Mouse (Mus musculus) ES-E14 (cell line): ENCODE measurements around the gene Efna5.

ENCODE experiments used
- CHD2 ChIP-seq: IDR thresholded peaks from 2 replicates; pipeline ENCODE4 v1.6.1; 2014; ENCODE audit warnings: mild to moderate bottlenecking, low read depth, low read length, inconsistent platforms
- HCFC1 ChIP-seq: IDR thresholded peaks from 2 replicates; pipeline ENCODE4 v1.6.1; 2012; ENCODE audit warnings: low read length, inconsistent platforms, borderline replicate concordance; ENCODE audit not compliant: insufficient read depth
- MAFK ChIP-seq: IDR thresholded peaks from 2 replicates; pipeline ENCODE4 v1.6.1; 2014; ENCODE audit warnings: mild to moderate bottlenecking, low read depth, low read length, inconsistent platforms; ENCODE audit not compliant: insufficient read depth
- ZC3H11A ChIP-seq: IDR thresholded peaks from 2 replicates; pipeline ENCODE4 v1.6.1; 2012; ENCODE audit warnings: low read depth, mild to moderate bottlenecking, inconsistent platforms, low read length, borderline replicate concordance
- ZNF384 ChIP-seq: IDR thresholded peaks from 2 replicates; pipeline ENCODE4 v1.6.1; 2012; ENCODE audit warnings: low read depth, low read length, inconsistent platforms

DNA sequence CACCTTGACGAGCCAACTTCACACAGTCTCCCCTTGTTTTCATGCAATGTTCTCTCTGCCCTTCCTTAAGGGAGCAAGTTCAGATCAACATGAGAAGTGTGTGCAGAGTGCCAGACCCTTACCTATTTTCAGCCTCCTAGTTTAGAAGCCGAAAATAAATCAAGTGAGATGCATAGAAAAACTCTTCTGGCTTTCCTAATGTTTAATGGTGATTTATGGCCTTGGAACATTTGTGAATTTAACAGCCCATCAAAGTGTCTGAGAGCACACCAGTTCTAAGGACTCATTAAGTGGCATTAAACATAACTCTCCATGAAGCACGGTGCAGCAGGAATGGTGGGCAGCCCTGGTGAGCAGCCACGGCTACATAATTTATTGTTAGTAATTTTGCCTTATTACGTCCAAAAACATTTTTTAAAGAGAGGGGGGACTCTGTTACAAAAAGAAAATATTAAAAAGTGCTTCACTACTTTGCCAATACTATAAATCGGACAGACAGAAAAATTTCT is 44.5 kb downstream of the Efna5 start:
- TF ChIP-seq ZC3H11A, result no peak
- TF ChIP-seq ZNF384, result no peak
- no peak for TF ChIP-seq CHD2
- no peak for TF ChIP-seq MAFK
- TF ChIP-seq HCFC1, result no peak
